Mouse (Mus musculus) forebrain, embryonic 12.5 days (tissue): ENCODE results near the gene Prss28. TPM values are rescaled to one million over a fixed set of nuclear protein-coding genes. Genes with fewer than 3 reads are reported as not detected.

ENCODE experiments used
- ATAC-seq: fragments of 200-750 bp; cut with Nextera tagmentation; 2 replicates; pipeline ENCODE4 v1.8.0; 2017; ENCODE audit warnings: moderate TSS enrichment; ENCODE audit not compliant: low FRiP score
- H3K27ac ChIP-seq: fragments of 300-500 bp; sonication (generic); 2 replicates; pipeline ENCODE4 v1.5.1; 2016; ENCODE audit warnings: mild to moderate bottlenecking
- H3K27me3 ChIP-seq: fragments of 300-500 bp; sonication (generic); 2 replicates; pipeline ENCODE4 v1.6.1; 2016; ENCODE audit warnings: mild to moderate bottlenecking
- H3K36me3 ChIP-seq: fragments of 300-500 bp; sonication (generic); replicated peaks from 2 replicates; pipeline ENCODE4 v1.6.1; 2016; ENCODE audit warnings: mild to moderate bottlenecking
- H3K4me1 ChIP-seq: fragments of 300-500 bp; sonication (generic); 2 replicates; pipeline ENCODE4 v1.6.1; 2016
- H3K4me2 ChIP-seq: fragments of 300-500 bp; sonication (generic); 2 replicates; pipeline ENCODE4 v1.6.1; 2016; ENCODE audit warnings: mild to moderate bottlenecking, moderate library complexity
- H3K4me3 ChIP-seq: fragments of 300-500 bp; sonication (generic); replicated peaks from 2 replicates; pipeline ENCODE4 v1.5.1; 2016; ENCODE audit warnings: mild to moderate bottlenecking
- H3K9ac ChIP-seq: fragments of 300-500 bp; sonication (generic); 2 replicates; pipeline ENCODE4 v1.6.1; 2016; ENCODE audit warnings: mild to moderate bottlenecking
- H3K9me3 ChIP-seq: fragments of 300-500 bp; sonication (generic); 2 replicates; pipeline ENCODE4 v1.6.1; 2016
- WGBS: fragments of 180-500 bp; shearing (Covaris S2); methylation state at CpG from one replicate; pipeline ENCODE4 v1.1.7; 2016; 5-methylcytosine and 5-hydroxymethylcytosine counted together
- polyA plus RNA-seq: library from polyadenylated mRNA; unstranded; fragments of >200 nt; fragmentation: Nextera tagmentation; extraction: Ambion mirVana; gene quantifications from 2 replicates; pipeline ENCODE4 v1.2.1, GENCODE M21; 2016

Gene Prss28
- polyA plus RNA-seq, 1 experiment from 2014 or later, result not detected

DNA sequence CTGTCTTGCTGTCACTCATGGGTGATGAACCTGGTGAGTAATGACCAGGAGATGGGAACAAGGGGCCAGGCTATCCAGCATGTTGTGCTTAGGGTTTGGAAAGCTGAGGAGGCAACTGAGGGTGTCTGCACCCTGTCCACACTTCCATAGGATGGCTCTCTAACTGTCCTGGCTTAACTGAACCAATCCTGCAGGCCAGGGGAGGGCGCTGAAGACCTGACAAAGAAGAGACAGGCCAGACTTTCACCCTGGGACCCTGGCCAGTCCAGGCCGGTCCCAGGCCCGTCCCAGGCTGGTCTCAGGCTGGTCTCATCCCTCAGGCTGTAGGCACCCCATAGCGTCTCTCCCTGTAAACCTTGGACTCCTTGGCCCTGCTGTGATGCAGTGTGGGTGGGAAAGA lies 18.0 kb upstream of the Prss28 start:
- H3K4me3 ChIP-seq, result no peak overlapping the region
- H3K4me1 ChIP-seq, result no peaks in the 10 kb centered on the region
- no peak for ATAC-seq
- H3K9me3 ChIP-seq, result no peaks in the 10 kb centered on the region
- H3K27ac ChIP-seq, result no peak overlapping the region
- H3K27me3 ChIP-seq, result no peaks in the 10 kb centered on the region
- H3K9ac ChIP-seq, result no peak overlapping the region
- no peaks in the 10 kb centered on the region for H3K36me3 ChIP-seq
- no peak overlapping the region for H3K4me2 ChIP-seq
- WGBS, result 30% methylated on average over 4 of the region's 4 CpGs

DNA sequence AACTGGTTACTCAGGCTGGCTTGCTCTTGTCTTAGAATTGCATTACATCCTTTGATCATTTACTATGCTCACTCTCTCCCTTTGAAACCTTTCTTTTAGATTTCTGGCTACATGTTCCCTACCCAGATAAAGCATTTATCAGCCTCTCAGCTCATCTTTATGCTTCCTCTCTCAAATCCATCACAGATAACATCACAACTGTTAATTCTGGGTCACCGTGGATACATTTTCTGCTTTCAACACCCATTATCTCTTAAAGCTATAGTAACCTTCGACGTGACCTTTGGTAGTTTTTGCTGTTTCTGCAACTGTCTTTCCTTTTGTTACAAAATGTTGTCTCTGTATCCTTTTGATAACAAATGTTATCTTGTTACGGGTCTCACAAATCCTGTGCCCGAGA lies 15.0 kb upstream of the Prss28 start:
- Histone ChIP-seq H3K4me1 (no peaks in the 10 kb centered on the region), H3K9ac (no peak overlapping the region), H3K9me3 (no peaks in the 10 kb centered on the region), H3K27ac (no peak overlapping the region), H3K36me3 (no peaks in the 10 kb centered on the region), H3K4me2 (no peak overlapping the region), H3K4me3 (no peak overlapping the region), H3K27me3 (peaks cover 4% of the 10 kb centered on the region; the same call in 1 of the 2 replicates)
- WGBS, result 85% methylated on average over 5 of the region's 5 CpGs
- ATAC-seq, result no peak

DNA sequence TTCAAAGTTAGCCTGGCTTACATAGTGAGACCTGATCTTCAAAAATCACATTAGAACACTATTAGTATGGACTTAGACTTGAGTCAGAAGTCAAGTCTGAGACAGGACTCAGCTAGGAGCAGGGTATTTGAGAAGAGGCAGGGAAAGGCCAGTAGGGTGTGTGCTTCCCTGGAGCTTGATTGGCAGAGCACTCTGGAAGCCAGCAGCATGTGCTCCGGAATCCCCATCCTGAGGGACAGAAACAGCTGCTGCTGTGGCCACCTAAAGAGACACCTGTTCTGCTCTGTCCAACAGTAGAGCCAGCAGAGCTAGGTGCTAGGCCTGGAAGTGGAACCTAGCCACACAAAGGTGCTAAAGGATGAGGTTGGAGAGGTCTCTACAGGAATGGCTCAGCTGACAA lies 14.3 kb upstream of the Prss28 start:
- Histone ChIP-seq H3K36me3 (no peaks in the 10 kb centered on the region), H3K27ac (no peak overlapping the region), H3K4me2 (no peak overlapping the region), H3K4me1 (no peaks in the 10 kb centered on the region), H3K4me3 (no peak overlapping the region), H3K9me3 (no peaks in the 10 kb centered on the region), H3K27me3 (peaks cover 6% of the 10 kb centered on the region; the same call in 1 of the 2 replicates), H3K9ac (no peak overlapping the region)
- whole genome bisulfite sequencing, result 50% methylated on average over 1 of the region's 1 CpGs
- no peak for ATAC-seq

- Histone ChIP-seq H3K4me2 (no peak within 1 kb of the TSS), H3K4me1 (no peaks in the 10 kb centered on the region), H3K36me3 (no peaks in the 10 kb centered on the region), H3K4me3 (no peak within 1 kb of the TSS), H3K27me3 (peaks cover 18% of the 10 kb centered on the region; the same call in 1 of the 2 replicates), H3K27ac (no peak within 1 kb of the TSS), H3K9ac (no peak within 1 kb of the TSS), H3K9me3 (no peaks in the 10 kb centered on the region)
- no peak for ATAC-seq
- WGBS, result 91% methylated on average over 5 of the region's 5 CpGs
These were observed 10.4 kb upstream of the Prss28 start, which contains the start of gene Prss34 for GRCm38 (mm10) chr17:25298094-25298493. Gene Prss34, plus strand, starts transcription at chr17:25298394.

GRCm38 (mm10) chr17:25318354-25318753 lies 9.9 kb downstream of the Prss28 start, which contains the start of gene Prss29:
Gene Prss29, plus strand, starts transcription at chr17:25318654.
- Histone ChIP-seq H3K36me3 (no peaks in the 10 kb centered on the region), H3K4me2 (no peak within 1 kb of the TSS), H3K4me3 (no peak within 1 kb of the TSS), H3K27ac (no peak within 1 kb of the TSS), H3K9me3 (no peaks in the 10 kb centered on the region), H3K9ac (no peak within 1 kb of the TSS), H3K4me1 (no peaks in the 10 kb centered on the region), H3K27me3 (peaks cover 12% of the 10 kb centered on the region; the same call in 1 of the 2 replicates)
- ATAC-seq, result no peak
- WGBS, result 80% methylated on average over 5 of the region's 5 CpGs

- no peak overlapping the region for H3K4me2 ChIP-seq
- WGBS, result 93% methylated on average over 8 of the region's 8 CpGs
- no peaks in the 10 kb centered on the region for H3K36me3 ChIP-seq
- ATAC-seq, result no peak
- no peak overlapping the region for H3K9ac ChIP-seq
- no peaks in the 10 kb centered on the region for H3K4me1 ChIP-seq
- peaks cover 19% of the 10 kb centered on the region; the same call in 1 of the 2 replicates for H3K27me3 ChIP-seq
- no peak overlapping the region for H3K4me3 ChIP-seq
- H3K27ac ChIP-seq, result no peak overlapping the region
- no peaks in the 10 kb centered on the region for H3K9me3 ChIP-seq
These were observed 12.4 kb downstream of the Prss28 start for GRCm38 (mm10) chr17:25320819-25321218.

DNA sequence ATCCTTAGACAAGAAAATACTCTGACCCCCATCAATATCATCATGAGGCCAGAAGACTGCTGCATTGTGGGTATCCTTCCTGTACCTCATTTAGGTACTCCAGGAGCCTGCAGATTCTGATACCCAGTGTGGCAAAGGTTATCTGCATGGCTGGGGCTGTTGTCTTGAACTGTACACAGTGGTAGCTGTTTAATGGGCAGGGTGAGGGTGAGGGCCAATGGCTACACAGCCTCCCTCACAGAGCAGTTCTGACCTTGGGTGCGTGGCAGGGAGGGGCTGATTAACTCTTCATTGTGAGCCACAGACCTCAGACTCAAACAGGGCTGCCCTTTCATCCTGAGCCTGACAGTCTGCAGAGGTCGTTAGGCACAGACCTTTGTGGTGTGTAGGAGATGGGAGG lies 14.5 kb downstream of the Prss28 start:
- Histone ChIP-seq H3K36me3 (no peaks in the 10 kb centered on the region), H3K4me1 (no peaks in the 10 kb centered on the region), H3K9ac (no peak overlapping the region), H3K27me3 (peaks cover 20% of the 10 kb centered on the region; the same call in 1 of the 2 replicates), H3K9me3 (no peaks in the 10 kb centered on the region), H3K4me2 (no peak overlapping the region), H3K27ac (no peak overlapping the region), H3K4me3 (no peak overlapping the region)
- no peak for ATAC-seq
- 18% methylated on average over 2 of the region's 2 CpGs for WGBS

DNA sequence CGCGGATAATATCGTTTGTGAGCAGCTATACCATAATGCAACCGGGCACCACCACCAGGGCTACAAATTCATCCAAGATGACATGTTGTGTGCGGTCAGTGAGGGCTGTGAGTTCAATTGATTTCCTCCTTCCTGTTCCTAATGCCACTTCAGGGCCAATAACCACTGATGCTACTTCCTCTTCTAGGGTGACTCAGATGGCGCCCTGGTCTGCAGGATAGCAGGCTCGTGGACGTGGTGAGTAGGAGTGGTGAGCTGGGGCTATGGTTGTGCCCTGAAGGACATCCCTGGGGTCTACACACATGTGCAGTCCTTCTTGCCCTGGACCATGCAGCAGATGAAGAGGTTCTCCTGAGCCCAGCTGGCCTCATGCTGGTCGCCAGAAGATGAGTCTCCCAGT lies 23.9 kb downstream of the Prss28 start:
- Histone ChIP-seq H3K9me3 (no peaks in the 10 kb centered on the region), H3K27me3 (peaks cover 40% of the 10 kb centered on the region), H3K4me2 (no peak overlapping the region), H3K4me3 (no peak overlapping the region), H3K9ac (no peak overlapping the region), H3K4me1 (no peaks in the 10 kb centered on the region), H3K27ac (no peak overlapping the region), H3K36me3 (no peaks in the 10 kb centered on the region)
- no peak for ATAC-seq
- 80% methylated on average over 9 of the region's 9 CpGs for WGBS

GRCm38 (mm10) chr17:25333943-25334342 lies 25.5 kb downstream of the Prss28 start:
- Histone ChIP-seq H3K27me3 (peaks cover 33% of the 10 kb centered on the region), H3K4me1 (no peaks in the 10 kb centered on the region), H3K9ac (no peak overlapping the region), H3K9me3 (no peaks in the 10 kb centered on the region), H3K36me3 (no peaks in the 10 kb centered on the region), H3K4me3 (no peak overlapping the region), H3K4me2 (no peak overlapping the region), H3K27ac (no peak overlapping the region)
- ATAC-seq, result no peak
- 2% methylated on average over 8 of the region's 8 CpGs for WGBS

- WGBS, result 78% methylated on average over 4 of the region's 4 CpGs
- H3K4me3 ChIP-seq, result no peak overlapping the region
- H3K27me3 ChIP-seq, result peaks cover 11% of the 10 kb centered on the region
- no peaks in the 10 kb centered on the region for H3K4me1 ChIP-seq
- H3K36me3 ChIP-seq, result no peaks in the 10 kb centered on the region
- no peaks in the 10 kb centered on the region for H3K9me3 ChIP-seq
- no peak overlapping the region for H3K9ac ChIP-seq
- H3K27ac ChIP-seq, result no peak overlapping the region
- no peak for ATAC-seq
- H3K4me2 ChIP-seq, result no peak overlapping the region
These were observed 29.8 kb downstream of the Prss28 start for GRCm38 (mm10) chr17:25338218-25338617.

- ATAC-seq, result no peak
- 83% methylated on average over 6 of the region's 6 CpGs for WGBS
- Histone ChIP-seq H3K36me3 (no peaks in the 10 kb centered on the region), H3K27me3 (no peaks in the 10 kb centered on the region; the same call in 1 of the 2 replicates), H3K27ac (no peak overlapping the region), H3K9me3 (no peaks in the 10 kb centered on the region), H3K9ac (no peak overlapping the region), H3K4me3 (no peak overlapping the region), H3K4me1 (no peaks in the 10 kb centered on the region), H3K4me2 (no peak overlapping the region)
These were observed 31.6 kb downstream of the Prss28 start for GRCm38 (mm10) chr17:25340003-25340402.

GRCm38 (mm10) chr17:25341490-25341889 lies 33.0 kb downstream of the Prss28 start:
- H3K36me3 ChIP-seq, result no peaks in the 10 kb centered on the region
- no peak overlapping the region for H3K4me3 ChIP-seq
- 56% methylated on average over 3 of the region's 3 CpGs for WGBS
- H3K4me2 ChIP-seq, result no peak overlapping the region
- H3K27ac ChIP-seq, result no peak overlapping the region
- no peaks in the 10 kb centered on the region for H3K4me1 ChIP-seq
- H3K9me3 ChIP-seq, result no peaks in the 10 kb centered on the region
- no peak overlapping the region for H3K9ac ChIP-seq
- no peak for ATAC-seq
- H3K27me3 ChIP-seq, result no peaks in the 10 kb centered on the region; the same call in 1 of the 2 replicates

DNA sequence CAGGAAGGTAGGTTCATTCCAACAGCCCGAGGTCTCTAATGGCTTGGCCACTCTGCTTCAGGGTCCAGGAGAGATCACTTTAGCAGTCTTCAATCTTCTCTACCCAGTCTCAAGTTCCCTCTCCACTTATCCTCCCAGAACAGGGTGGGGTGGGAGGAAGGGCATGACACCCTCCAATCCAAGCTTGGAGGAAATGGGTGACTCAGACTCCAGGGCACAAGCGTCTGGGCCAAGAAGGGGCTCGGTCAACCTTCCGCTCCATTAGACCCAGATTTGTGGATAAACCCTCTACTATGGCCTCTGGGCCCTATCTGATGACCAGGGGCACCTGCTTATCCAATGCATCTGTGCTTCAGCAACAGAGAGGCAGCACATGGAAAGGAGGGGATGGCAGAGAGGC lies 37.0 kb downstream of the Prss28 start, which contains the start of gene Tpsab1:
Tpsab1 (minus strand) TSS at position 101 of the 400 bp plus-strand sequence.
- H3K4me3 ChIP-seq, result no peak within 1 kb of the TSS
- 89% methylated on average over 4 of the region's 4 CpGs for WGBS
- 0 out of 2 replicates have a peak, but pooled peaks cover 3% of the 10 kb centered on the region for H3K27me3 ChIP-seq
- H3K27ac ChIP-seq, result no peak within 1 kb of the TSS
- no peaks in the 10 kb centered on the region for H3K36me3 ChIP-seq
- no peak within 1 kb of the TSS for H3K9ac ChIP-seq
- no peaks in the 10 kb centered on the region for H3K9me3 ChIP-seq
- no peak within 1 kb of the TSS for H3K4me2 ChIP-seq
- H3K4me1 ChIP-seq, result no peaks in the 10 kb centered on the region
- no peak for ATAC-seq
